Mouse (Mus musculus): ENCODE measurements around the gene Samd4b. TPM values are rescaled to one million over a fixed set of nuclear protein-coding genes. Genes with fewer than 3 reads are reported as not detected.

Gene Samd4b
- total RNA-seq, 2 experiments from 2014 or later, result 74.9 to 78.9 TPM

GRCm38 (mm10) chr7:28573236-28573635, 24.7 kb downstream of the Samd4b start:
- Histone ChIP-seq H3K4me3 (no peak overlapping the region), H3K27ac (no peak overlapping the region)
- DNase-seq (ENCODE audit: extremely low spot score in 1 of 2, low spot score in 2 of 2), result no peak
- intact Hi-C loops (cut with DNase I), result no loop called here
- TF ChIP-seq CTCF (IDR thresholded peaks at IDR 0.05), result no peak

- Histone ChIP-seq H3K27ac (no peak overlapping the region), H3K4me3 (no peak overlapping the region)
- no peak for TF ChIP-seq CTCF (IDR thresholded peaks at IDR 0.05)
- no peak for DNase-seq (ENCODE audit: extremely low spot score in 1 of 2, low spot score in 2 of 2)
- intact Hi-C loops (cut with DNase I), result no loop called here
These were observed 25.3 kb downstream of the Samd4b start for GRCm38 (mm10) chr7:28572689-28573088.

- intact Hi-C loops (cut with DNase I), result no loop called here
- H3K4me3 ChIP-seq, result no peak overlapping the region
- TF ChIP-seq CTCF (IDR thresholded peaks at IDR 0.05), result no peak
- DNase-seq (ENCODE audit: extremely low spot score in 1 of 2, low spot score in 2 of 2), result no peak
- peak overlapping the region; percentile 4; the same call in 1 of the 2 replicates for H3K27ac ChIP-seq
These were observed 26.8 kb downstream of the Samd4b start for GRCm38 (mm10) chr7:28570982-28571682.

- Histone ChIP-seq H3K4me3 (no peak overlapping the region), H3K27ac (peak overlapping the region; percentile 4; the same call in 1 of the 2 replicates)
- DNase-seq (ENCODE audit: extremely low spot score in 1 of 2, low spot score in 2 of 2), result peak in 1 of 2 experiments; percentile 40
- intact Hi-C loops (cut with DNase I), result no loop called here
- TF ChIP-seq CTCF (IDR thresholded peaks at IDR 0.05), result no peak
These were observed 27.5 kb downstream of the Samd4b start for GRCm38 (mm10) chr7:28570291-28570981.

GRCm38 (mm10) chr7:28568253-28568652, 29.7 kb downstream of the Samd4b start:
- intact Hi-C loops (cut with DNase I), result loop anchor here (1.0 to 5.0 kb wide), 2 partner anchors 33 to 159 kb away; no protein-coding TSS in a partner anchor
- DNase-seq (ENCODE audit: extremely low spot score in 1 of 2, low spot score in 2 of 2), result peak; percentile 64 to 66

GRCm38 (mm10) chr7:28567539-28567938, 30.4 kb downstream of the Samd4b start:
- Histone ChIP-seq H3K27ac (no peak overlapping the region), H3K4me3 (no peak overlapping the region)
- DNase-seq (ENCODE audit: extremely low spot score in 1 of 2, low spot score in 2 of 2), result no peak
- no peak for TF ChIP-seq CTCF (IDR thresholded peaks at IDR 0.05)
- intact Hi-C loops (cut with DNase I), result loop anchor here (5.0 kb wide), 1 partner anchor 160 kb away; no protein-coding TSS in a partner anchor

More at GRCm38 (mm10) chr7:28568253-28568652, 29.7 kb downstream of the Samd4b start:
- TF ChIP-seq CTCF (IDR thresholded peaks at IDR 0.05), result peak; percentile 92
- Histone ChIP-seq H3K27ac (no peak overlapping the region), H3K4me3 (no peak overlapping the region)

GRCm38 (mm10) chr7:28565407-28565806, 32.5 kb downstream of the Samd4b start:
- Histone ChIP-seq H3K27ac (no peak overlapping the region), H3K4me3 (no peak overlapping the region)
- no peak for DNase-seq (ENCODE audit: extremely low spot score in 1 of 2, low spot score in 2 of 2)
- intact Hi-C loops (cut with DNase I), result loop anchor here (2.0 to 5.0 kb wide), 2 partner anchors 69 to 162 kb away; no protein-coding TSS in a partner anchor
- TF ChIP-seq CTCF (IDR thresholded peaks at IDR 0.05), result no peak

- no peak for DNase-seq (ENCODE audit: extremely low spot score in 1 of 2, low spot score in 2 of 2)
- no peak overlapping the region for H3K4me3 ChIP-seq
- intact Hi-C loops (cut with DNase I), result no loop called here
- no peak overlapping the region for H3K27ac ChIP-seq
- TF ChIP-seq CTCF (IDR thresholded peaks at IDR 0.05), result no peak
These were observed 35.0 kb downstream of the Samd4b start for GRCm38 (mm10) chr7:28562951-28563350.

GRCm38 (mm10) chr7:28562371-28562770, 35.6 kb downstream of the Samd4b start:
- intact Hi-C loops (cut with DNase I), result no loop called here
- Histone ChIP-seq H3K27ac (no peak overlapping the region), H3K4me3 (no peak overlapping the region)
- no peak for DNase-seq (ENCODE audit: extremely low spot score in 1 of 2, low spot score in 2 of 2)
- TF ChIP-seq CTCF (IDR thresholded peaks at IDR 0.05), result no peak

- no peak overlapping the region for H3K27ac ChIP-seq
These were observed 36.0 kb downstream of the Samd4b start for GRCm38 (mm10) chr7:28561967-28562366.

GRCm38 (mm10) chr7:28560856-28561255, 37.1 kb downstream of the Samd4b start:
- TF ChIP-seq CTCF (IDR thresholded peaks at IDR 0.05), result no peak
- Histone ChIP-seq H3K4me3 (no peak overlapping the region), H3K27ac (no peak overlapping the region)
- no peak for DNase-seq (ENCODE audit: extremely low spot score in 1 of 2, low spot score in 2 of 2)
- intact Hi-C loops (cut with DNase I), result no loop called here

More at GRCm38 (mm10) chr7:28561967-28562366, 36.0 kb downstream of the Samd4b start:
- H3K4me3 ChIP-seq, result no peak overlapping the region
- no peak for DNase-seq (ENCODE audit: extremely low spot score in 1 of 2, low spot score in 2 of 2)
- intact Hi-C loops (cut with DNase I), result no loop called here
- TF ChIP-seq CTCF (IDR thresholded peaks at IDR 0.05), result no peak

- intact Hi-C loops (cut with DNase I), result no loop called here
- TF ChIP-seq CTCF (IDR thresholded peaks at IDR 0.05), result no peak
- H3K4me3 ChIP-seq, result no peak overlapping the region
- no peak for DNase-seq (ENCODE audit: extremely low spot score in 1 of 2, low spot score in 2 of 2)
- H3K27ac ChIP-seq, result no peak overlapping the region
These were observed 39.5 kb downstream of the Samd4b start for GRCm38 (mm10) chr7:28558486-28558885.

Measured in left cerebral cortex, adult 2 months (tissue).